Mouse (Mus musculus): ENCODE data around the gene Dnah6.

GRCm38 (mm10) chr6:72993054-72993687, 228.3 kb downstream of the Dnah6 start:
- TF ChIP-seq CTCF (IDR thresholded peaks at IDR 0.05; ENCODE audit: control insufficient read depth, insufficient read depth, insufficient replicate concordance, low read depth, low read length) (no peak), POLR2A (IDR thresholded peaks at IDR 0.05; ENCODE audit: control insufficient read depth, low read depth, low read length) (no peak)

Data from testis, adult 2 months (tissue).